Mouse (Mus musculus): ENCODE data around the gene Cyp4a14. TPM values are rescaled to one million over a fixed set of nuclear protein-coding genes. Genes with fewer than 3 reads are reported as not detected.

Cyp4a14 gene
- total RNA-seq (2023): not detected

DNA sequence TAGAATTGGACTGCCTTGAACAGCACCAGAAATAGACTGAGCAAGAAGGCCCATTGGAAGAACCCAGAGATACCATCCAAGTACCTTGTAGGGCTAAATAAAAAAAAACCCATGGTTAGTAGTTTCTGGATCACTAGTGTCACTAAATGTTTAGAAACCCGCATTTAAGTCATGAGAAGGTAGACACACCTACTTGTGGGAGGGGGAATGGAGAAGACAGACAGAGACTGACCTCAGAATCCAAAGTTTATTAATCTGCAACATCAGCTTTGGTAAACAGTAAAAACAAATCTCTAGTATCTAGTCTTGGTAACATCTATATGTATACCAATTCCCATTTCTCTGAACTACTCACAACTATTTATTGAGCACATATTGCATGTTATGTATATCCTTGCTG, at the start of gene Cyp4a14:
TSS of gene Cyp4a14 (minus strand) at position 142 of the 400 bp plus-strand sequence.

DNA sequence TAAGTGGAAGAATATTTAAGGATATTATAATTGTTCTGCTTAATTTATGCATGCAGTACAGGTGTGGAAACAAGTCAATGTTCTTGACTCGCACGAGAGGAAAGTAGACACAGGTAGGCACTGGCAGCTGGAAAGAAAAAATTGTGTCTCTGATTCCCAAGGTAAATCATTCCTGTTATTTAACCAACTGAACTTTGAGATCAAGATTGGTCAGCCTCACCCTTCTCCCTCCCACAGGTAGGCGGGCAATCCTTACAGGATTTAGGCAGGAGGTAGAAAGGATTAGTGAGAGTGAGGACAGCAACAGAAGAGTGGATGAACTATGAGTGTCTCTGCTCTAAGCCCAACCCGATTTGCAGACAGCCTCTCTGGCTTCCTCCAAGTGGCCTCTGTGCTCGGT, 22.1 kb upstream of the Cyp4a14 start, which contains the start of gene Cyp4a10:
TSS of gene Cyp4a10 (plus strand) at position 265 of the 400 bp plus-strand sequence.

DNA sequence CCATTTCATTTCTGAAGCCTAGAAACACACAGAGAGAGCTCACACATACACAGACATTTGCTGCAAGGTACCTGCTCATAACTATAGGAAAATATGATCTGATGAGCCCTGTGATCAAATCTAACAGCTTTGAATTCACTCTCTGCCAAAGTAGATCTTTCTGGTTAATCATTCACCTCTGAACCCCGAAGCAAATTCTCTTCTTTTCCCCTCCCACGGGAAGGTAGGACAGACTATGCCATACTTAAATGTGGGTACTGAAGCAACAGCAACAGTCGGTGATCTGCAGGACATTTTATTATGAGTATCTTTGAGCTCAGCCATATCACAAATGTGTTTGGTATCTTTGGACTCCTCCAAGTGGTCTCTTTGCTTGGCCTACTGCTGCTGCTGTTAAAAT, 43.6 kb downstream of the Cyp4a14 start, which contains the start of gene Cyp4a30b:
TSS of gene Cyp4a30b (plus strand) at position 301 of the 400 bp plus-strand sequence.

Other genes with a start within 250 kb of the Cyp4a14 start
- not detected for gene Cyp4a12a, start 197.1 kb downstream of the Cyp4a14 start, total RNA-seq (2023)
- gene Cyp4a12b, start 84.5 kb downstream of the Cyp4a14 start, total RNA-seq (2023): not detected
- not detected for gene Cyp4a30b, start 43.5 kb downstream of the Cyp4a14 start, total RNA-seq (2023)
- not detected for gene Cyp4a10, start 22.1 kb upstream of the Cyp4a14 start, total RNA-seq (2023)
- gene Cyp4a31, start 67.5 kb upstream of the Cyp4a14 start, total RNA-seq (2023): not detected
- gene Cyp4a32, start 104.8 kb upstream of the Cyp4a14 start, total RNA-seq (2023): not detected
- not detected for gene Cyp4b1, start 151.6 kb upstream of the Cyp4a14 start, total RNA-seq (2023)
- gene Efcab14, start 241.6 kb upstream of the Cyp4a14 start, total RNA-seq (2023): 10 to 100 TPM; 32.5 to 34.8 TPM